Mouse (Mus musculus) CH12.LX (cell line): ENCODE results near the gene Wdr26.

ENCODE experiments used
- BHLHE40 ChIP-seq: IDR thresholded peaks from 2 replicates; pipeline ENCODE4 v1.6.1; 2011; ENCODE audit warnings: mild to moderate bottlenecking, low read depth, low read length, improper control_type of control experiment
- CTCF ChIP-seq, 2 experiments: IDR thresholded peaks in 1 of 2; conservative IDR thresholded peaks in 1 of 2; 2 replicates each; pipeline ENCODE4 v1.5.1; 2011 to 2012; ENCODE audit warnings: low read depth in 2 of 2, low read length in 2 of 2, improper control_type of control experiment in 1 of 2, inconsistent platforms in 1 of 2, mild to moderate bottlenecking in 1 of 2, moderate library complexity in 1 of 2
- EP300 ChIP-seq: IDR thresholded peaks from 2 replicates; pipeline ENCODE4 v1.6.1; 2011; ENCODE audit warnings: low read length, improper control_type of control experiment
- JUND ChIP-seq: conservative IDR thresholded peaks from 2 replicates; pipeline ENCODE4 v1.6.1; 2011; ENCODE audit warnings: low read depth, low read length, improper control_type of control experiment
- MAFK ChIP-seq: IDR thresholded peaks from 2 replicates; pipeline ENCODE4 v1.6.1; 2011; ENCODE audit warnings: low read length, improper control_type of control experiment; ENCODE audit not compliant: insufficient replicate concordance
- MAX ChIP-seq: IDR thresholded peaks from 2 replicates; pipeline ENCODE4 v1.6.1; 2011; ENCODE audit warnings: low read length, improper control_type of control experiment
- MXI1 ChIP-seq: IDR thresholded peaks from 2 replicates; pipeline ENCODE4 v1.6.1; 2011; ENCODE audit warnings: mild to moderate bottlenecking, low read depth, low read length, improper control_type of control experiment
- PAX5 ChIP-seq: IDR thresholded peaks from 2 replicates; pipeline ENCODE4 v1.6.1; 2012; ENCODE audit warnings: low read length, inconsistent platforms, mixed read lengths
- POLR2A ChIP-seq: IDR thresholded peaks from 2 replicates; pipeline ENCODE4 v1.6.1; 2011; ENCODE audit warnings: low read depth, mild to moderate bottlenecking, improper control_type of control experiment, low read length
- RCOR1 ChIP-seq: conservative IDR thresholded peaks from 2 replicates; pipeline ENCODE4 v1.6.1; 2012; ENCODE audit warnings: low read depth, mild to moderate bottlenecking, inconsistent platforms, low read length, improper control_type of control experiment
- TBP ChIP-seq: conservative IDR thresholded peaks from 2 replicates; pipeline ENCODE4 v1.6.1; 2011; ENCODE audit warnings: low read depth, low read length, improper control_type of control experiment
- UBTF ChIP-seq: IDR thresholded peaks from 2 replicates; pipeline ENCODE4 v1.6.1; 2012; ENCODE audit warnings: low read depth, mild to moderate bottlenecking, inconsistent platforms, low read length, improper control_type of control experiment, moderate library complexity
- USF1 ChIP-seq: IDR thresholded peaks from 2 replicates; pipeline ENCODE4 v1.6.1; 2014; ENCODE audit warnings: low read depth, mild to moderate bottlenecking, inconsistent platforms, low read length, improper control_type of control experiment
- ZMIZ1 ChIP-seq: IDR thresholded peaks from 2 replicates; pipeline ENCODE4 v1.6.1; 2012; ENCODE audit warnings: low read depth, mild to moderate bottlenecking, inconsistent platforms, low read length, improper control_type of control experiment

GRCm38 (mm10) chr1:181237332-181237731 lies 25.5 kb upstream of the Wdr26 start:
- TF ChIP-seq POLR2A (peak; percentile 48), USF1 (no peak), BHLHE40 (peak; percentile 40; the same call in 1 of the 2 replicates), UBTF (no peak), EP300 (peak; percentile 38; the same call in 1 of the 2 replicates), CTCF (conservative IDR thresholded peaks at IDR 0.05 in 1 of 2, IDR thresholded peaks at IDR 0.05 in 1 of 2; ENCODE audit: low read depth in 2 of 2, low read length in 2 of 2) (no peak), JUND (no peak), MXI1 (no peak), RCOR1 (no peak), PAX5 (no peak), TBP (0 out of 2 replicates have a peak, but pooled peaks have one; percentile 27), ZMIZ1 (no peak), MAFK (no peak), MAX (no peak)
